Mouse (Mus musculus) cerebellum, adult 18-20 months (tissue): ENCODE results near the gene Alox5ap.

Source experiments
- DNase-seq, 2 experiments: peaks; one replicate each; pipeline ENCODE4 v3.0.0; 2021

The Alox5ap gene

DNA sequence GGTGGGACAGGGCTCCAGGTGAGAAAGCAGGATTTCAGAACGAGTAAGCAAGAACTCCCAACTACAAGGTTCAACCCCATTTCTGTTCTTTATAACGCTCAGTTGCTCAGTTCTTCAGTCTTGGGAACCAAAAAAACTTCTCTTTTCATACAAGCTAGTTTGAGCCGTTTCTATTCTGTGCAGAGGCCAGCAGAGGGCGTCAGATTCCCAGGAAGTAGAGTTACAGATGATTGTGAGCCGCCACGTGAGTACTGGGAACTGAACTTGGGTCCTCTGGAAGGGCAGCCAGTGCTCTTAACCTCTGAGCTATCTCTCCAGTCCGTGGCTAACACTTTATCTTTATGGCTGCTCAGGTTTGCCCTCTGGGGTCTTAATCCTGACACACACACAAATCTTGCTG is 3.1 kb upstream of the Alox5ap start:
- no peak for DNase-seq

DNA sequence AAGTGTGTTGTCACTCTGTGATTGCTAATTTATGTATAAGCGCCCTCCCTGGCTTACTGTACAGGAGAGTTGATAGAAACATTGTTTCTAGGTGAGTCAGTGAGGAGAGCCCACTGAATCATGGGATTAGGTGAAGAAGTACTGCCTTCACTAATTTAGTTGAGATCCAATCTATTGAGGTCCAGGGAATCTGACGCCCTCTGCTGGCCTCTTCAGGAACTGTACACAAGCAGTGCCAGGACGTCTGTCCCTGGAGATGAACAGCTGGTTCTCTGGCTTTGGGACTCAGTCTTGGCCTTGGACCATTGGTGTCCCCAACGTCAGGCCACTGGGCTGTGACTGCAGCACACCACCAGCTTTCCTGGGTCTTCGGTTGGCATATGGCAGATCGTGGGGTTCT is 2.7 kb upstream of the Alox5ap start:
- DNase-seq: no peak

DNA sequence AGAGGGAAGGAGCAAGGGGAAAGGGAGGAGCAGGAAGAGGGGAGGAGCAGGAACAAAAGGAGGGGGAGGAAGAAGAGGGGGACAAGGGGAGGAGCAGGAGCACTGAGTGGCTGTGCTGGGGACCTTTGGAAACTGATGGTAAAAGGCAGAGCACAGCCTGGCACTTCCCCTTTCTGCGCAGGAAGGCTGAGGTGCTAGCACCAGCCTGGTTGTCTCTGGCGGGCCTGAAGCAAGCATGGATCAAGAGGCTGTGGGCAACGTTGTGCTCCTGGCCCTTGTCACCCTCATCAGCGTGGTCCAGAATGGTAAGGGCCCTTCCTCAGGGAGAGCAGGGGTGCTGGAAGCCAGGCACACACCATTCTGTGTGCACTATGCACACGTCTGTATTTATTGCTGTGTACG is 312 bp downstream of the Alox5ap start:
- DNase-seq: no peak

DNA sequence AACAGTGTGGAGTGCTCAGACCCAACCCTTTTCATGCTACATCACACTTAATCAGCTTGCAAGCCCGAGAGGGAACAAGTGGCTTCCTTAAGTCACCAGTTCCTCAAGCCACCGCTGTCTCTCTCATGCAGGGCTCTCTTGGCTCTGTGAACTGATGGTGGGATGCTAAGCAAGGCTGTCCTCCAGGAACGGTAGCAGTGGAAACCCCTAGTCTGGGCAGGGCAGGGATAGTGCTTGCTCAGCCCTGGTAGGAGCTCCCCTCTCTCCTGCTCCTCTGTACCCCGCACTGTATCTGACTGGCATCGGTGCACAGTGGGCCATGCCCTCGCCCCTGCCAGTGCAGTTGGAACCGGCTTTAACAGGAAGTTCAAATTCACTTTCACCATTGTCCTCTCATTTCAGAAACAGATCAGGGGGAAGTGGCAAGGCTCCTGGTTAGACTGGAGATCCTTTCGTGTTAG is 2.2 kb downstream of the Alox5ap start:
- DNase-seq: no peak

DNA sequence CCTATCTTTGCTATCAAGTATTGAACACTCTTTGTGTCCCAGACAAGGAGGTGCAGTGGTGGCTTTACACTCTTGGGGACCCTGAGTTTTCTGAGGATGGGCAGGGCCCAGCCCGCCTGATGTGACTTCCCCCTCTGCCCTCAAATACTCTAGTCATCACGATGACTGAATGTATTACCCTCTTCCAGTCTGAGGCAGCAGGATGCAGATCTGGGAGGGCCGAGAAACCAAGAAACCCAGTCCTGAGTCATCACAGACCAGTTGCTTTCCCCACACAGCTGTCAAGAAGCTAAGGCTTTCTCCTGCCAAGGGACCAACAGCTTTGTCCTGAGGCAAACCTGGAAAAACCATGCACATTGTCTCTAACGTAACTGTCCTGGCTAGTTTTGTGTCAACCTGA is 2.9 kb downstream of the Alox5ap start:
- DNase-seq: no peak

DNA sequence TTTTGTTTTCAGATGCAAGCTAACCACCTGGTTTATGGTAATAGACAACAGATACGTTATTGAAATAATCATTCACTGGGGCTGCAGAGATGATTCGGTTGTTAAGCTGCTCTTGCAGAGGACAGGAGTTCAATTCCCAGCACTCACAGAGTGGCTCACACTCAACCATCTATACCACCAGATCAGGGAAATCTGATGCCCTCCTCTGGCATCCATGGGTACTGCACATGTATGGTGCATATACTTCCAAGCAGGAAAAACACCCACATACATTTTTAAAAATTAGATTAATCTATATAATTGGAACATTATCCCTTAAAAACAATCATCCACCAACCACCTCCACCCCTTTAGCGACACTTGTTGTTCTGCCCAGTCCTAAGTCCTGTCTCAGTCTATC is 6.7 kb downstream of the Alox5ap start:
- no peak for DNase-seq

DNA sequence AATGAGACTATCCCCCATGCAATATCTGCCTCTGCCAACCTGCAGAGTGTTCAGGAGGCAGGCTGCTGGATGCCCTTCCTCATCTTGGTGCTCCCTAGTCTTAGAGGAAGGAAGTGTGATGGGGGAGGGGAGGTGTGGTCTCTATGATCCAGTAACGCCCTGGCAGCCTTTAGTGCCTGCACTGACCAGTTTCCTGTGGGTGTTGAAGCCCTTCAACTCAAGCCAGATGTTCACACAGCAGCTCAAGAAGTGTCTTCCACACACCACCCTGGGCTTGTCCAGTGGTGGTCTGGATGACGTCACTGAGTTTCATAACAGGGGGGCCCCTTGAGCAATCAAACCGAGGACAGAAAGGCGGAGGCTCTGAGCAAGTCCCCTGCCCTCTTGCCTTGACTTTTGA is 8.0 kb downstream of the Alox5ap start:
- DNase-seq: no peak

DNA sequence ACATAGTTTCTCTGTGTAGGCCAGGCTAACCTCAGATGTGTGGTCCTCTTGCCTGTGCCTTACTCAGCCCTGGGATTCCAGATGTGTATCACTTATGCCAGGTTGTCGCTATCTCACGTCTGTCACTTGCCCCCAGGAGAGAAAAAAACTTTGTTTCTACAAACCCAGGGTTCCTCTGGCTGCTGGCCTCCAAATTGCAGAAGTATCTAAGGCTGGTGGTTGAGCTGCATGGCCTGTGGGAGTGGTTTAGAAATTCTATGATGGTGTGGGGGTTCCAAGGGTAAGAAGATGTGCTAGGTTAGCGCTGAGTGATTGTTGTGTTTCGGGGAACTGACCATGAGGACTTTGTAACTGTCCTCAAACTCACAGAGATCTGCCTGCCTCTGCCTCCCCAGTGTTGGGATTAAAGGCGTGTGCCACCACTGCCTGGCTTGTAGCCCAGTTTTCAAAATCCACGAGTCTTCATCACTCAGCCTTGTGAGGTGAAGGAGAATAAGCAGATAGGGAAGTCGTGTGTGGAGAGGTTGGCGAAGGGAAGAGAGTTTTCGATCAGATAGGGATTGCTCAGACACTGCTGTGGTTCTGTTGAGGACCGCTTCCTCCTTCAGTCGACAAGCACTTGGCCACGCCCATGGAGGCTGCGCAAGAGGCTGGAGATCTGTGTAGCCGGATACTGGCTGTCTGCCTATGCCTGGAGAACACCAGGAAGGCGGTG is 10.0 kb downstream of the Alox5ap start:
- DNase-seq: no peak

DNA sequence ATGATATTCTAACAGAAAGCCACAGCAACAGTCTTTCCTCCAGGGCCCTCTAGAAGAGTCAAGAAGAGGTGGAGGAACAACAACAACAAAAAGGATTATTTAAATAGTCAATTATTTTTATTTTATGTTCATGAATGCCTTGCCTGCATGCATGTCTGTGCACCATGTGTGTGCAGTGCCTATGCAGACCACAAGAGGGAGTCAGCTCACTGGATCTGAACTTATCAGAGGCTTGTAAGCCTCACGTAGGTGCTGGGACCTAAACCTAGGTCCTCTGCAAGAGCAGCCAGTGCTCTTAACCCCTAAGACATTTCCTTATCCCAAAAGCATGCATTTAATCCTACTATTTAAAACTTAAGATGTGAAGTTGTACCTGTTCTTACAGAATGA is 10.5 kb downstream of the Alox5ap start:
- DNase-seq: no peak

DNA sequence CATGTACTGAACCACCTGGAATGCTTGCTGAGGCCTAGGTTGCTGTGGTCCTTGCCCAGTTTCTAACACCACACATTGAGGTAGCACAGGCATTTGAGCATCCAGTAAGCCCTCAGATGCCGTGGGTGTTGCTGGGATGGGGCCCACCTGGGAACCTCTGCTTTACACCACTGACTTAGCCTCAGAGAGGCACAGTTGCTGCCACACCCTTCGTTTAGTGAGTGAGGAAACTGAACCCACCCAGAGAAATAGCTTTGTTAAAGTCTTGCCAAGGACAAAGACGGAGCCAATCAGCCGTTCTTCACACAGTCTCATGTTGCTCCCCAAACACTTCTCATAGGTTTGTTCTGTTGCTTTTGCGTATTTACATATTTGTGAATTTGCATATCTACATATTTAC is 13.0 kb downstream of the Alox5ap start:
- DNase-seq: no peak

DNA sequence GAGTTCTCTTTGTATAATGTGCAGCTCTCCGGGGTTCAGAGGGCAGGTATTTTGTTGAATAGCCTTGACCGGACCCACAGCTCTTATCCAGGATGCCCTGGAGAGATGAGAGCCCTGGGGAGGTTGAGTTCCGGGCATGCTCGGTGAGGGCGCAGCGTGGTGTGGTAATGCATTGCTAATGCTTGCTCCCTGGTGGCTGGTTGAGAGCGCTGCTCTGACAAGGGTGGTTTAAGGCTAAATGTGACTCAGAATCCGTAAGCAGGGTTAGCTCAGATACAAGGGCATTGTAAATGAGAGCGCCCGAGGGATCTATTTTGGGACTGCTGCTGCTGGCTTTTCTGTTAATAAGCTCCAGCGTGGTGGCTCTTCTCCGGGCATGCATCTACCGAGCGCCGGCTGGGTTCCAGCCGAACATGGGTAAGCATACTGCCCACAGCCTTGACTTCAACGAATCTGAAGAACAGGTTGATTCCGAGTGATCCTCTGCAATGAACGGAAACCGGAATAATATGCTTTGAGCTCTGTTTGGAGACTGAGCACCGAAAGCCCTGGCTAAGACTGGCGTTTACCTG is 14.8 kb downstream of the Alox5ap start:
- DNase-seq: peak; percentile 23 to 32

DNA sequence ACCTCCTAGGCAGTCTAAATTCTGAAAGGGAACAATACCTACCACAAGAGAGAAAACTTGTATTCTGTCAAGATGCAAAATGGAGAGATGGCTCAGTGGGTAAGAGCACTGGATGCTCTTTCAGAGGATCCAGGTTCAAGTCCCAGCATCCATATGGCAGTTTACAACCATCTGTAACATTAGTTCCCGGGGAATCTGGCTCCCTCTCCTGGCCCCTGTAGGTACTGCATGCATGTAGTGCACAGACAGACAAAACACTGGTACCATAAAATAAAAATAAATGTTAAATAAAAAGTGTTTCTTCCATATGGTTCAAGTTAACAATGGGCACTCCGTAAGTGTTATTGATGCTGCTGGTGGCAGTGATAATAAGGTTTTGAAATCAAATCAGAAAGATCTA is 18.4 kb downstream of the Alox5ap start:
- peak; percentile 8 to 16 for DNase-seq

DNA sequence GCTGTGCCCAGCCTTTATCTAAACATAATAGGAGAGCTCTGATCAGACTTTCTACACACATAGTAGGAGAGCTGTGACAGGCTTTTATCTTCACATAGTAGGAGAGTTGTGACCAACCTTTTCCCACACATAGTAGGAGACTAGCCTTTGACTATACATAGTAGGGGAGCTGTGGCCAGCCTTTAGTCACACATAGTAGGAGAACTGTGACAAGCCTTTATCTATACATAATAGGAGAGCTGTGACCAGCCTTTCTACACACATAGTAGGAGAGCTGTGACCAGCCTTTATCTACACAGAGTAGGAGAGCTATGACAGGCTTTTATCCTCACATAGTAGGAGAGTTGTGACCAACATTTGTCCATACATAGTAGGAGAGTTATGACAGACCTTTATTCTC is 19.3 kb downstream of the Alox5ap start:
- no peak for DNase-seq

DNA sequence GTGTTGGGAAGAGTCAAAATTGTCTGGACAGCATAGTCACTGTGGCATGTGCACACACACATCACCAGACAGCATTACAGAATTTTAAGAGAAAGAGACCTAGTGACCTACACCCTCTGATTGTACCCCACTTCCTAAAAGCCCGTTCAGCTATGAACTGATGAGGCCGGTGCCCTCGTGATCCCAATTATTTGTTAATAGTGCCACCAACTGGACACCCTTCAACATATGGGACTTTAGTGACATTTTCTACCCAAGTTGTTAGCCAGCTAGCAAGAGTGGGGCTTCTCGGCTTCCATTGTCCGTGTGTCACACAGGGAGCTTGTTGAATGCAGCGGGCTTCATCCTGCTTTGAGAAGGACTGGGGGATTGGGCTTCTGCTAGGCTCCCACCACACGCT is 21.5 kb downstream of the Alox5ap start:
- DNase-seq: peak; percentile 45 to 51

DNA sequence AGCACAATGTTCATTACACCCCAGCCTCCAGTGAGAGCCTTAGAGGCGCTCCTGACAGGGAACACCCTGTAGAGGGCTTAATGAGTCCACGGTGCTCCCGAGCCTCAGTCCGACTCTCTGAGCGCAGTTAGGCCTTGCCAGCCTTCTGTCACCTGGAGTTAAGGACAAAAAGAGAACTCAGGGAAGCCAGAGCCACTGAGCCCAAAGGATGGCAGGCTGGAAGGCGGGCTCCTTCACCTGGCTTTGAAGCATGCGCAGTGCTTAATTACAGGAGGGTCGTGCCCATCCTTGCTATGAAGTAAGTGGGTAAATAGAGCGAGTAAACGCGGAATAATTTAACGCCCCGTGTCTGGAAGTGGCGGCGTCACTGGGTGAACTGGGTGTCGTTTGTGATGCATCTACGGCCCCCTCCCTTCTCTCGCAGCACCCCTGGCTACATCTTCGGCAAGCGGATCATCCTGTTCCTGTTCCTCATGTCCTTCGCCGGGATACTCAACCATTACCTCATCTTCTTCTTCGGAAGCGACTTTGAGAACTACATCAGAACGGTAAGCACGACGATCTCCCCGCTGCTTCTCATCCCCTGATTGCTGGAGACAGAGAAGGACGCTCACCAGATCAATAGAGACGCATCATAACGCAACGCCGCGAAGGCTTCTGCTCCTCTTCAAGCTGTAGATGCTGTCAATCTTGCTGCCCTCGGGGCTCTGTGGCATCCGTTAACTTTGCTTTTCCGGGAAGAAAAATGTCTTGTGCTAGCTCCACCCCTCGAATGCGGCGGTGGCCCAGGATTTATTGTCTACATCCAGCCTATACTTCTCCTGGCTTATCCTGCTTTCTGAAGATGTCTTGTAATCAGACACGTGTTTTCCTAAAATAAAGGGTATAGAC is 22.8 kb downstream of the Alox5ap start:
- DNase-seq: peak; percentile 46 to 48

DNA sequence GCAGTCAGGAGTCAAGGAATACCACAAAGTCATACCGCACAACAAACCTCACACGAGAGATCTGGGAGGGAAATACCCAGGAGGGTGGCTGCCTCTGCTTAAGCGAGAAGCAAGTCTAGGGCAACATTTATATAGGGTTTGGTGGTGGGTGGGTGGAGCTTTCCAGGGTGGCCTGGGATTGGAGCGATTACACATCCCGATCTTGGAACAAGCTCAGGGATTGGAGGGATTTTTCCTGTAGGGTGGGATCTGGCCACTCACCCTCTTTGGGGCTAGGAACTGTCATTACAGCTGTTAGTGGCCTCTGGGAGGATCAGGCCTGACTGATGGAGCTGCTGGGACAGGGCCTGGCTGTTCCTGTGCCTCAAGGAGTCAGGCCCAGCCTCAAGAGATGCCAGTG is 26.7 kb downstream of the Alox5ap start:
- no peak for DNase-seq

DNA sequence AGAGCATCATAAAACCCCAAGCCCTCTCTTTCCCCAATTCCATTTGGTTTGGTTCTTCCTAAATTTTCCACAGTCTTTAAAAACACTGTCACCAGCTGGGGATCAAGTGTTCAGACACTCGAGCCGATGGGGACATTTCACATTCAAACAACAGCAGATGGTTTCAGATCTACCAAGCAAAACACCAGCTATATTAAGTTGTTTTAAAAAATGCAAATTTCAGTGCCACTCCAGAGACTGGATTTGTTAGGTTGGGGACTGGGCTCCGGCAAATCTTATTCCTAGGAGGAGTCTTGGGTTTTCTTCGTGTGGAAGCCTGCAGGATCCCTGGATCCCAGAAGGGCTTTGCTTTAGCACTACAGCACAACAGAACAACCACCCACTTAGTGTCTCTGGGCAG is 28.5 kb downstream of the Alox5ap start:
- no peak for DNase-seq

DNA sequence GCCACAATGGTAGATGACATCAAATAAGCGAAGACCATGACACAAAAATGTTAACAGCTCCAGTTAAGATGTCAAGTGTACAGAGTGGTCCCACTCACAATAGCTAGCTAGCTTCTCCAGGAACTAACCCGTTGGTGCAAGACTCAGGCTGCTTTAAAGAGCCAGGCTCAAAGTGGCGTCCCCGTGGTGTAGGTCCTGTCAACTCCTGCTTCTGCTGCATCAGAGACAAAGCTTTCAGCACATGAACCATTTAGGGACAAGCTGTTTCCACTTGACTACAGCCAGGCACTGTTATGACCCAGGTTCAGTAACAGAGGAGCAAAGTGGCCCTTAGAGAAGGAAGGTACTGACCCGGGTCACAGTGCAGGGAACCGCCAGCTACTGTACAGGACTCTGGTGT is 32.2 kb downstream of the Alox5ap start:
- DNase-seq: no peak

DNA sequence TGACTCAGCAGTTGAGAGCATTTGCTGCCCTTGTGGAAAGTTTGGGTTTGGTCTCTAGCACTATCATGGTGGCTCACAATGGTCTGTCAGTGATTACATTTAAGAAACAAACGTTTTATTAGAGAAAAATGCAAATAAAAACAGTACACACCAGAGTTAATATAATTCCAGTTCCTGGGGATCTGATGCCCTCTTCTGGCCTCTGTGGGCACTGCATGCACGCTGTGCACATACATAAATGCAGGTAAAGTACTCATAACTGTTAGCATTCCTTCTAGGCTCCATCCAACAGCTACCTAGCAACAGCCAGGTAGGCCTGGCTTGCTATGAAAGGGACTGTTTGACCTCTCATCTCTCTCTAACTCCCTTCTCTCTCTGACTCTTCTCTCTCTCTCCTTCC is 32.9 kb downstream of the Alox5ap start:
- DNase-seq: no peak

DNA sequence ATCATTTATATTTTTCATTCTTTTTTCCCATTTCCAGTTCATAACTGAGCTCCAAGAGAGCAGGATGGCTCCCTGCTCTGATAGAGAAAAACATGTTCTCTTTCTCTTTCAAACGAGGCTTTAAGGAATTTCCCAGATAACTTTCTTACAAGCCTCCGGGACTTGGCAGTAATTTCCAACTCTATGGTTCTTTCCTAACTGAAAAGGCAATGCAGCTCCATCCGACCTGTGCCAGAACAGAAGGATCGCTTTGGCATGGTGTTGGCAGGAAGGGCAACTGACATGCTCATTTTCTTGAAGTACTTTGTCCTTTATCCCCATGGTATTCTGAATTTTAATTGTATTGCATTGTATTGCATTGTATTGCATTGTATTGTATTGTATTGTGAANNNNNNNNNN is 33.7 kb downstream of the Alox5ap start:
- no peak for DNase-seq

DNA sequence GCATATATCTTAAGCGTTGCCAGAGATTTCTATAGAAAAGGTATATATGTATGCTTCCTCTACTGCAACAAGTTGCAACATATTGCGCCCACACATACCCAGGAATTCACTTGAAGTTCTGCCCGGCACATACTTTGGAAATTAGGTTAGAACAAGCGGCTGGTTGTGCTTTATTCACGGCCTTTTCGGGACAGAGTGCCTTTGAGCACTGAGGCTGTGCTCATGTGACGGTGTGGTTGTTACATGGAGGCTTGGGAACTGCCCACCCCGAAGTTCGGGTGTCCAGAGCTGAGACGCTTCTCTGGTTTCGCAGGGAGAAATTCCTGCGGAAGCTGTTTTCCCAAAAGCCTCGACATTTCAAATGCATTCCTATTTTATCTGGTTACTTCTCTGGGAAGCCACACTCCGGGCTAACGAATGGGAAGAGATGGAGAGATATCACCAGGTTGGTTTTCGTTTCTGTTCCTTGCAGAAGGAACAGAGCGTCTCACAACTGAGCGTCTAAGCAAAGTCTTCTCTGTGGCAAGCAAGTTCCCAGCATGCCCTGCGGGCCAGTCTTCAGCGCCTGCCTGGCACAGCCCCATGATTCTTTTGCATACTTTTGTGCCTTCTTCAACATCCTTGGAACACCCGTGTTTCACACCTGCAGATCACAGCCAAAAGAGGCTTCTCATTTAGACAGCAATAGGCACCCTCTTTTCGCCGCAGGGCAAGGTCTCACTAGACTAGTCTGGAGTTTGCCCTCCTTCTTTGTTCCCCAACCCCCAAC is 48.5 kb downstream of the Alox5ap start:
- DNase-seq: no peak

DNA sequence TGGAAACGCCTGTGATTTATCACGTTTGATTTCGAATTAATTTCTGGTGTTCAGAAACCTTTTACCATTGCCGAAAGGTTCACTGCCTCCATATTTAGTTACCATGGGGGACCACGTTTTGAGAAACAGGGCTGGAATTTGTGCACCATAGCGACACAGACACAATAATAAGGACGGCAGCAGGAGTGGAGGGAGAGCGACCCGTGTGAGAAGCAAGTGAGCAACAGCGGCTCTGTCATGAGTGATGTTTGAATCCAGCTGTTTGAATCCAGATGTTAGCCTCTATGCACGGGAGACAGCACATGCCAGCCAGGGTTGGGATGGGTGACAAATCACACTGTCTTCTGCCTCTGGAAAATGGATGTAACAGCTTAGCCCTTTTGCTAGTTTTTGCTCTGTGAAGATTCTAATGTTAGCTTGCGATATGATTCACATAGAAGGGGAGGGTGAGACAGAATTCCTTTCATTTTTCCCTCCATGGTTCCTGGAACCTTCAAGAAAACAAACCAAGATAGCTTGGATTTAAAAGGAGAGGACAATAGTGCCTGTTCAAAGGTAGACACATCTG is 50.0 kb downstream of the Alox5ap start:
- no peak for DNase-seq

DNA sequence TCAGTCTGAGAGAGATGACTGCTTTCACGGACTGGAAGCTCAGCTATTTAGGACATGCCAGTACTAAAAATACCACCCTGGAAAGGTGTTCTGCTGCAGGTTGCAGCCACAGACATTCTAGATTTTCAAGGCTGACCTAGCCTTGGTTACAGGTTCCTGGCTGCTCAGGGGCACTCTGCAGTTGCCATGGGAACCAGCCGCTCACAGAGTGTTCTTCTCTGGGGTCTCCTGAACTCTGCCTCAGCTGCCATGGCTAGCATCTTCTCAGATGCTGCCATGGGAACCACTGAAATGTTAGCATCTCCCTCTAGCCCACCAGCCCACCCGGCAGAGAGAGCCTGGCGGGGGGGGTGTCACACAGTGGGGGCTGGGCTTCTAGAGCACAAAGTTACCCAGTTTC is 52.4 kb downstream of the Alox5ap start:
- no peak for DNase-seq
